28 mouse cellular contexts compared by ENCODE assay signal in the genomic region with DNA sequence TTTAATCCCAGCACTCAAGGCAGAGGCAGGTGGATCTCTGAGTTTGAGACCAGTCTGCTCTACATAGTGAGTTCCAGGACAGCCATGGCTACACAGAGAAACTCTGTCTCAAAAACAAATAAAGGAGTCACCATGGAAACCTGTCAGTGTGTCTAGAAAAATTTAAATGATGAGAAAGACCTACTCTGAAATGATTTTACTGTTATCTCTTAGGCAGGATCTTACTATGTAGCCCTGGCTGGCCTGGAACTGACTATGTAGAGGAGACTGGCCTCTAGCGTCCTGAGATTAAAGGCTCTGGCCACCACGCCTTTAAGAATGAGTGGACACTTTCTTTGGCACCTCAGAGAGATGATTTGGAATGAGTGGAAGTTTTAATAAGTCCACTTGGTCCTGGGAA. TPM values are rescaled to one million over a fixed set of nuclear protein-coding genes. Genes with fewer than 3 reads are reported as not detected.
DNase-seq lines count a peak whose midpoint lies in the region; ATAC-seq and TF ChIP-seq lines count a peak whose summit lies in the region.
"Had no signal": no experiment of that assay in that cellular context is flagged by ENCODE, and none has a peak within 500 bp of the region (broad histone marks: within the 10 kb centered on the region; RNA-seq: fewer than 3 reads in every experiment).

No protein-coding gene starts in this region.

- no peak for ATAC-seq in CD4-positive, CD25-positive, alpha-beta regulatory T cell, adult 4 months
- ATAC-seq in intestine, embryonic 14.5 days (replicated peaks; ENCODE audit: low FRiP score, low TSS enrichment, low read depth): no peak
- no peak for ATAC-seq in intestine, embryonic 15.5 days
- no peak for ATAC-seq in stomach, embryonic 15.5 days (ENCODE audit: insufficient read depth, low FRiP score, low read depth)
- ATAC-seq: forebrain, embryonic 15.5 days; intestine, postnatal 0 days had no signal

- H3K4me3 ChIP-seq in intestine, embryonic 14.5 days (ENCODE audit: low read depth, low read length): no peak overlapping the region
- no peak overlapping the region for H3K4me3 ChIP-seq in intestine, embryonic 15.5 days (replicated peaks)
- H3K4me3 ChIP-seq in stomach, embryonic 15.5 days (replicated peaks): no peak overlapping the region
- H3K4me3 ChIP-seq in layer of hippocampus, adult 2 months: no peak overlapping the region
- H3K4me3 ChIP-seq: embryonic facial prominence, embryonic 12.5 days; embryonic facial prominence, embryonic 15.5 days; forebrain, embryonic 12.5 days; forebrain, embryonic 15.5 days; heart, adult 2 months; heart, embryonic 10.5 days; heart, embryonic 13.5 days; hindbrain, embryonic 12.5 days; hindbrain, embryonic 15.5 days had no signal

- H3K4me1 ChIP-seq in intestine, embryonic 14.5 days (replicated peaks; ENCODE audit: control insufficient read depth, insufficient read depth, low read length): 0 out of 2 replicates have a peak, but pooled peaks cover 8% of the 10 kb centered on the region
- peaks cover 10% of the 10 kb centered on the region for H3K4me1 ChIP-seq in intestine, embryonic 15.5 days (replicated peaks)
- peaks cover 10% of the 10 kb centered on the region for H3K4me1 ChIP-seq in stomach, embryonic 15.5 days

- no peak overlapping the region for H3K27ac ChIP-seq in intestine, embryonic 14.5 days (ENCODE audit: low read depth)
- no peak overlapping the region for H3K27ac ChIP-seq in intestine, embryonic 15.5 days
- 0 out of 2 replicates have a peak overlapping the region, but pooled peaks have one; percentile 9 for H3K27ac ChIP-seq in stomach, embryonic 15.5 days
- no peak overlapping the region for H3K27ac ChIP-seq in layer of hippocampus, adult 2 months
- H3K27ac ChIP-seq: embryonic facial prominence, embryonic 12.5 days; embryonic facial prominence, embryonic 15.5 days; forebrain, embryonic 12.5 days; forebrain, embryonic 15.5 days; heart, adult 2 months; heart, embryonic 10.5 days; heart, embryonic 13.5 days; hindbrain, embryonic 12.5 days; hindbrain, embryonic 15.5 days had no signal

- 81% methylated on average over 2 of the region's 2 CpGs for WGBS in intestine, embryonic 14.5 days
- 75% methylated on average over 2 of the region's 2 CpGs for WGBS in intestine, embryonic 15.5 days
- 70% methylated on average over 2 of the region's 2 CpGs for WGBS in stomach, embryonic 15.5 days

- DNase-seq in CD4-positive, CD25-positive, alpha-beta regulatory T cell, adult 2 months (ENCODE audit: low read depth, low spot score): peak; percentile 51
- DNase-seq in intestine, embryonic 14.5 days (ENCODE audit: low spot score): peak; percentile 9
- peak; percentile 61 for DNase-seq in MN1 (ENCODE audit: low spot score)
- no peak for DNase-seq in lung, postnatal 36 days
- DNase-seq in layer of hippocampus, adult 2 months (ENCODE audit: low spot score in 2 of 2): no peak
- DNase-seq: adrenal gland, adult 2 months; adrenal gland, postnatal 14 days; B cell, adult 2 months; cerebellum, adult 11 months; cerebellum, adult 2 months; cerebellum, adult 9-11 months; cerebellum, postnatal 25 days; gastrocnemius, postnatal 25 days; heart, postnatal 14 days had no signal

- no peak for TF ChIP-seq CTCF in layer of hippocampus, adult 2 months (conservative IDR thresholded peaks at IDR 0.05)

- no peaks in the 10 kb centered on the region for H3K9me3 ChIP-seq in intestine, embryonic 14.5 days (ENCODE audit: control insufficient read depth, low read length)
- H3K9me3 ChIP-seq in intestine, embryonic 15.5 days: no peaks in the 10 kb centered on the region
- H3K9me3 ChIP-seq in stomach, embryonic 15.5 days: no peaks in the 10 kb centered on the region
- H3K9me3 ChIP-seq: embryonic facial prominence, embryonic 12.5 days; embryonic facial prominence, embryonic 15.5 days; forebrain, embryonic 12.5 days; forebrain, embryonic 15.5 days; heart, embryonic 10.5 days; heart, embryonic 13.5 days; hindbrain, embryonic 12.5 days; hindbrain, embryonic 15.5 days had no signal

- no peaks in the 10 kb centered on the region for H3K36me3 ChIP-seq in intestine, embryonic 14.5 days (ENCODE audit: control insufficient read depth, insufficient read depth, low read length)
- H3K36me3 ChIP-seq in intestine, embryonic 15.5 days: no peaks in the 10 kb centered on the region
- H3K36me3 ChIP-seq in stomach, embryonic 15.5 days: no peaks in the 10 kb centered on the region
- H3K36me3 ChIP-seq: embryonic facial prominence, embryonic 12.5 days; embryonic facial prominence, embryonic 15.5 days; forebrain, embryonic 12.5 days; forebrain, embryonic 15.5 days; G1E; heart, embryonic 10.5 days; heart, embryonic 13.5 days; hindbrain, embryonic 12.5 days; hindbrain, embryonic 15.5 days had no signal

- H3K4me2 ChIP-seq in intestine, embryonic 14.5 days (ENCODE audit: low read length): no peak overlapping the region
- H3K4me2 ChIP-seq in intestine, embryonic 15.5 days (replicated peaks): no peak overlapping the region
- no peak overlapping the region for H3K4me2 ChIP-seq in stomach, embryonic 15.5 days
- H3K4me2 ChIP-seq: embryonic facial prominence, embryonic 12.5 days; embryonic facial prominence, embryonic 15.5 days; forebrain, embryonic 12.5 days; forebrain, embryonic 15.5 days; heart, embryonic 13.5 days; hindbrain, embryonic 12.5 days; hindbrain, embryonic 15.5 days had no signal

- no peak overlapping the region for H3K9ac ChIP-seq in intestine, embryonic 14.5 days (ENCODE audit: low read length)
- no peak overlapping the region for H3K9ac ChIP-seq in intestine, embryonic 15.5 days
- H3K9ac ChIP-seq in stomach, embryonic 15.5 days: no peak overlapping the region
- H3K9ac ChIP-seq: embryonic facial prominence, embryonic 12.5 days; embryonic facial prominence, embryonic 15.5 days; forebrain, embryonic 12.5 days; forebrain, embryonic 15.5 days; heart, embryonic 13.5 days; hindbrain, embryonic 12.5 days; hindbrain, embryonic 15.5 days had no signal

- no peaks in the 10 kb centered on the region for H3K27me3 ChIP-seq in intestine, embryonic 14.5 days (replicated peaks; ENCODE audit: control insufficient read depth, insufficient read depth, low read length)
- no peaks in the 10 kb centered on the region for H3K27me3 ChIP-seq in intestine, embryonic 15.5 days (replicated peaks)
- H3K27me3 ChIP-seq in stomach, embryonic 15.5 days (replicated peaks): no peaks in the 10 kb centered on the region
- H3K27me3 ChIP-seq: embryonic facial prominence, embryonic 12.5 days; embryonic facial prominence, embryonic 15.5 days; forebrain, embryonic 15.5 days; hindbrain, embryonic 12.5 days; hindbrain, embryonic 15.5 days had no signal

RNA-seq across cellular contexts. Expression of gene Slc4a8, which starts 9.1 kb away (rescaled TPM):
- 1 to 10 TPM; 5.7 to 7.7 TPM for polyA plus RNA-seq in CD4-positive, CD25-positive, alpha-beta regulatory T cell, adult 4 months (2017; shearing (Covaris generic))
- polyA plus RNA-seq in intestine, embryonic 14.5 days (2014; fragmentation: Nextera tagmentation; extraction: Ambion mirVana): 5.4 and 6.4 TPM in 2 replicates
- 4.4 and 5.0 TPM in 2 replicates for polyA plus RNA-seq in intestine, embryonic 15.5 days (2015; fragmentation: Nextera tagmentation; extraction: Ambion mirVana)
- 4.6 and 4.9 TPM in 2 replicates for polyA plus RNA-seq in stomach, embryonic 15.5 days (2015; fragmentation: Nextera tagmentation; extraction: Ambion mirVana)
- total RNA-seq in layer of hippocampus, adult 2 months (2021): 10 to 100 TPM; 77.4 to 94.2 TPM
- polyA plus RNA-seq: G1E had no signal

RNA-seq across cellular contexts. Expression of gene Galnt6, which starts 23.3 kb away (rescaled TPM):
- polyA plus RNA-seq in CD4-positive, CD25-positive, alpha-beta regulatory T cell, adult 4 months (2017; shearing (Covaris generic)): 100 to 1,000 TPM in 1 of 2 experiments, 10 to 100 TPM in 1; 63.9 to 105 TPM
- 1.2 and 1.4 TPM in 2 replicates for polyA plus RNA-seq in intestine, embryonic 14.5 days (2014; fragmentation: Nextera tagmentation; extraction: Ambion mirVana)
- polyA plus RNA-seq in intestine, embryonic 15.5 days (2015; fragmentation: Nextera tagmentation; extraction: Ambion mirVana): 4.2 and 4.3 TPM in 2 replicates
- polyA plus RNA-seq in stomach, embryonic 15.5 days (2015; fragmentation: Nextera tagmentation; extraction: Ambion mirVana): 4.0 and 4.4 TPM in 2 replicates
- total RNA-seq in layer of hippocampus, adult 2 months (2021): 1 to 10 TPM; 5.6 to 7.0 TPM

Comparison
In these comparisons a context has a peak if more than half of its experiments do, and no peak if none do; other contexts are left out.
1. DNase-seq: peak in CD4-positive, CD25-positive, alpha-beta regulatory T cell, adult 2 months (single experiment), intestine, embryonic 14.5 days (single experiment) and MN1 (single experiment); none in lung, postnatal 36 days (single experiment) and layer of hippocampus, adult 2 months (0 of 2).
2. RNA of gene Galnt6, which starts 23.3 kb away (polyA plus RNA-seq): 63.9 to 105 TPM in CD4-positive, CD25-positive, alpha-beta regulatory T cell, adult 4 months; 4.2 to 4.3 TPM in intestine, embryonic 15.5 days, 4.0 to 4.4 TPM in stomach, embryonic 15.5 days and 1.2 to 1.4 TPM in intestine, embryonic 14.5 days; every median in the first group is over 10 times any median in the second.